ENCODE assay signal across 8 mouse cellular contexts in genomic region chr9:66124681-66125542, GRCm38 (mm10). TPM values are rescaled to one million over a fixed set of nuclear protein-coding genes. Genes with fewer than 3 reads are reported as not detected.
DNase-seq lines count a peak whose midpoint lies in the region; ATAC-seq lines count a peak whose summit lies in the region.

No protein-coding gene starts in this region.

- peak; percentile 80 for ATAC-seq in megakaryocyte progenitor cell, adult 5-6 weeks (replicated peaks; ENCODE audit: poor library complexity)

- peak; percentile 96 for DNase-seq in adipocyte (ENCODE audit: low spot score)
- peak; percentile 97 for DNase-seq in embryo, embryonic 10 days (ENCODE audit: low spot score)
- DNase-seq in gastrocnemius, postnatal 10 days, result peak; percentile 96
- DNase-seq in induced T-regulatory cell, adult 2 months (ENCODE audit: low read depth), result peak; percentile 98
- DNase-seq in left cerebral cortex, adult 9 months (ENCODE audit: low spot score in 2 of 2), result peak; percentile 90 to 96
- DNase-seq in right cerebral cortex, postnatal 14 days, result peak; percentile 95
- DNase-seq in urinary bladder, postnatal 36 days (ENCODE audit: low spot score in 2 of 2), result peak; percentile 97 to 99

RNA-seq across cellular contexts. Expression of gene Snx1, which starts 1.5 kb away (rescaled TPM):
- total RNA-seq in gastrocnemius, postnatal 10 days (2021), result 10 to 100 TPM; 36.4 to 42.5 TPM
- total RNA-seq in megakaryocyte progenitor cell, adult 5-6 weeks (2015), result 54.4 and 54.8 TPM in 2 replicates
- total RNA-seq in megakaryocyte progenitor cell, adult 5-6 weeks (2017), result 104 and 107 TPM in 2 replicates

RNA-seq across cellular contexts. Expression of gene Ciao2a, which starts 1.5 kb away (rescaled TPM):
- 10 to 100 TPM; 39.6 to 46.0 TPM for total RNA-seq in gastrocnemius, postnatal 10 days (2021)
- 306 and 323 TPM in 2 replicates for total RNA-seq in megakaryocyte progenitor cell, adult 5-6 weeks (2015)
- 166 and 204 TPM in 2 replicates for total RNA-seq in megakaryocyte progenitor cell, adult 5-6 weeks (2017)

RNA-seq across cellular contexts. Expression of gene Dapk2, which starts 33.1 kb away (rescaled TPM):
- 10 to 100 TPM; 15.5 to 19.1 TPM for total RNA-seq in gastrocnemius, postnatal 10 days (2021)
- 0.84 and 0.90 TPM in 2 replicates for total RNA-seq in megakaryocyte progenitor cell, adult 5-6 weeks (2015)
- 0.83 and 2.5 TPM in 2 replicates for total RNA-seq in megakaryocyte progenitor cell, adult 5-6 weeks (2017)

RNA-seq across cellular contexts. Expression of gene Snx22, which starts 55.4 kb away (rescaled TPM):
- total RNA-seq in gastrocnemius, postnatal 10 days (2021), result 1 to 10 TPM in 1 of 2 experiments, under 1 TPM in 1; 0.80 to 1.4 TPM
- total RNA-seq in megakaryocyte progenitor cell, adult 5-6 weeks (2015), result 0.17 and 0.37 TPM in 2 replicates
- total RNA-seq in megakaryocyte progenitor cell, adult 5-6 weeks (2017), result 0.81 and 0.96 TPM in 2 replicates

Comparison
In these comparisons a context has a peak if more than half of its experiments do, and no peak if none do; other contexts are left out.
1. Peak in every context shown above with its lines: DNase-seq and ATAC-seq.
2. RNA of gene Dapk2, which starts 33.1 kb away (total RNA-seq): 15.5 to 19.1 TPM in gastrocnemius, postnatal 10 days; 0.83 to 2.5 TPM in megakaryocyte progenitor cell, adult 5-6 weeks; every median in the first group is over 4 times any median in the second.